19 mouse cellular contexts compared by ENCODE assay signal in the genomic region with DNA sequence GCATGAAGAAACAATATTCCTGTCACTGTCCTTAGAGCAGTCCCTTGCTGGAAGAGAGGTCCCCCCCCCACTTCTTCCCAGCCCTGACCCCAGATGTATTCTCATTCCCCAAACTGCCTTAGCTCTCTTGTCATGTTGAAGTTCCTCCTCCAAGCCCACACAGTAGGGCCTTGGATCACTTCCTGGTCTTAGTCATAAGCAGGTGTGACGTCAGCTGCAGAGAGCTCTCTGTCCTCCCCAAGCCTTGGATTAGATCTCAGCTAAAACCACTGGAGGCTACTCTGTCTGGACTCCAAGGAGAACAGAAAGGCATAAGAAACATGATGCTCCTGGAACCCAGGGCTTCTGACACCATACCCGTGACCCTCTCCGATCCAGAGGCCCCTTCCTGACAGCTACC.
A peak's percentile ranks its signal among the peaks of the same experiment; 100 is the strongest.
DNase-seq lines count a peak whose midpoint lies in the region; ATAC-seq and TF ChIP-seq lines count a peak whose summit lies in the region.
"Had no signal": no experiment of that assay in that cellular context is flagged by ENCODE, and none has a peak within 500 bp of the region (broad histone marks: within the 10 kb centered on the region; RNA-seq: fewer than 3 reads in every experiment).

No protein-coding gene starts in this region.

- H3K36me3 ChIP-seq in forebrain, embryonic 10.5 days (replicated peaks), result peaks cover 6% of the 10 kb centered on the region
- H3K36me3 ChIP-seq in forebrain, postnatal 0 days (ENCODE audit: insufficient read depth), result no peaks in the 10 kb centered on the region
- peaks cover 8% of the 10 kb centered on the region for H3K36me3 ChIP-seq in midbrain, embryonic 10.5 days
- H3K36me3 ChIP-seq in midbrain, embryonic 11.5 days (ENCODE audit: control insufficient read depth, insufficient read depth, low read length), result no peaks in the 10 kb centered on the region
- H3K36me3 ChIP-seq: embryonic facial prominence, embryonic 15.5 days; forebrain, embryonic 12.5 days; G1E; hindbrain, embryonic 15.5 days; limb, embryonic 12.5 days; liver, embryonic 12.5 days had no signal

- ATAC-seq in forebrain, postnatal 0 days, result no peak
- no peak for ATAC-seq in midbrain, embryonic 11.5 days (ENCODE audit: low FRiP score)
- 0 out of 2 replicates have a peak, but pooled peaks have one; percentile 29 for ATAC-seq in common myeloid progenitor, adult 5-6 weeks (replicated peaks; ENCODE audit: low read depth, poor library complexity, severe bottlenecking)
- ATAC-seq in neutrophil, adult 5-6 weeks (ENCODE audit: extremely low read depth, insufficient number of reproducible peaks, low FRiP score, poor library complexity, severe bottlenecking), result peak; percentile 60; the same call in 1 of the 2 replicates
- no peak for ATAC-seq in activated CD4-positive, CD25-positive, alpha-beta regulatory T cell, adult 4 months
- ATAC-seq: CD4-positive, CD25-positive, alpha-beta regulatory T cell, adult 4 months; liver, embryonic 12.5 days had no signal

- H3K4me3 ChIP-seq in forebrain, embryonic 10.5 days, result no peak overlapping the region
- H3K4me3 ChIP-seq in forebrain, postnatal 0 days (ENCODE audit: low read depth, low read length), result no peak overlapping the region
- H3K4me3 ChIP-seq in midbrain, embryonic 10.5 days, result no peak overlapping the region
- H3K4me3 ChIP-seq in midbrain, embryonic 11.5 days (ENCODE audit: low read depth, low read length), result no peak overlapping the region
- H3K4me3 ChIP-seq: embryonic facial prominence, embryonic 15.5 days; forebrain, embryonic 12.5 days; hindbrain, embryonic 15.5 days; limb, embryonic 12.5 days; liver, embryonic 12.5 days had no signal

- no peak overlapping the region for H3K4me2 ChIP-seq in forebrain, postnatal 0 days (ENCODE audit: low read depth)
- H3K4me2 ChIP-seq in midbrain, embryonic 11.5 days, result no peak overlapping the region
- H3K4me2 ChIP-seq: embryonic facial prominence, embryonic 15.5 days; forebrain, embryonic 12.5 days; hindbrain, embryonic 15.5 days; limb, embryonic 12.5 days; liver, embryonic 12.5 days; lung, embryonic 14.5 days had no signal

- TF ChIP-seq CTCF in forebrain, postnatal 0 days (IDR thresholded peaks at IDR 0.05; ENCODE audit: low read depth), result no peak

- WGBS in forebrain, embryonic 10.5 days, result 90% methylated on average over 3 of the region's 3 CpGs
- 96% methylated on average over 3 of the region's 3 CpGs for WGBS in forebrain, postnatal 0 days
- WGBS in midbrain, embryonic 10.5 days, result 94% methylated on average over 3 of the region's 3 CpGs
- WGBS in midbrain, embryonic 11.5 days, result 94% methylated on average over 3 of the region's 3 CpGs

- no peak overlapping the region for H3K9ac ChIP-seq in forebrain, postnatal 0 days
- H3K9ac ChIP-seq in midbrain, embryonic 11.5 days (ENCODE audit: low read length), result no peak overlapping the region
- H3K9ac ChIP-seq: embryonic facial prominence, embryonic 15.5 days; forebrain, embryonic 12.5 days; hindbrain, embryonic 15.5 days; limb, embryonic 12.5 days; liver, embryonic 12.5 days; lung, embryonic 14.5 days had no signal

- H3K27me3 ChIP-seq in forebrain, embryonic 10.5 days (ENCODE audit: poor library complexity, severe bottlenecking), result no peaks in the 10 kb centered on the region
- H3K27me3 ChIP-seq in forebrain, postnatal 0 days (ENCODE audit: insufficient read depth, low read length), result no peaks in the 10 kb centered on the region
- no peaks in the 10 kb centered on the region for H3K27me3 ChIP-seq in midbrain, embryonic 10.5 days (ENCODE audit: low read depth, poor library complexity, severe bottlenecking)
- no peaks in the 10 kb centered on the region for H3K27me3 ChIP-seq in midbrain, embryonic 11.5 days (ENCODE audit: control insufficient read depth, insufficient read depth, low read length)
- H3K27me3 ChIP-seq: embryonic facial prominence, embryonic 15.5 days; forebrain, embryonic 12.5 days; hindbrain, embryonic 15.5 days; limb, embryonic 12.5 days; liver, embryonic 12.5 days had no signal

- H3K9me3 ChIP-seq in forebrain, embryonic 10.5 days, result peaks cover 12% of the 10 kb centered on the region
- H3K9me3 ChIP-seq in forebrain, postnatal 0 days (ENCODE audit: low read length), result no peaks in the 10 kb centered on the region
- H3K9me3 ChIP-seq in midbrain, embryonic 10.5 days (replicated peaks), result peaks cover 14% of the 10 kb centered on the region
- H3K9me3 ChIP-seq in midbrain, embryonic 11.5 days (ENCODE audit: control insufficient read depth, low read length), result no peaks in the 10 kb centered on the region
- H3K9me3 ChIP-seq: embryonic facial prominence, embryonic 15.5 days; hindbrain, embryonic 15.5 days had no signal

- 0 out of 2 replicates have a peak overlapping the region, but pooled peaks have one; percentile 69 for H3K27ac ChIP-seq in forebrain, embryonic 10.5 days
- H3K27ac ChIP-seq in forebrain, postnatal 0 days (ENCODE audit: low read depth, low read length), result no peak overlapping the region
- peak overlapping the region; percentile 85 for H3K27ac ChIP-seq in midbrain, embryonic 10.5 days (replicated peaks)
- H3K27ac ChIP-seq in midbrain, embryonic 11.5 days (ENCODE audit: low read depth, low read length), result no peak overlapping the region
- H3K27ac ChIP-seq: embryonic facial prominence, embryonic 15.5 days; kidney, postnatal 0 days; liver, embryonic 12.5 days had no signal

- no peak for DNase-seq in forebrain, embryonic 10.5 days (ENCODE audit: extremely low spot score, low spot score)
- no peak for DNase-seq in forebrain, postnatal 0 days
- DNase-seq in midbrain, embryonic 10.5 days (ENCODE audit: low spot score), result no peak
- DNase-seq in midbrain, embryonic 11.5 days (ENCODE audit: low spot score, missing footprints), result no peak
- no peak for DNase-seq in left cerebral cortex, adult 8-10 months (ENCODE audit: low spot score in 2 of 2)
- DNase-seq: cerebellum, adult 11-12 months; kidney, adult 11 months had no signal

- peaks cover 20% of the 10 kb centered on the region for H3K4me1 ChIP-seq in forebrain, embryonic 10.5 days
- no peaks in the 10 kb centered on the region for H3K4me1 ChIP-seq in forebrain, postnatal 0 days (ENCODE audit: insufficient read depth)
- peaks cover 25% of the 10 kb centered on the region for H3K4me1 ChIP-seq in midbrain, embryonic 10.5 days
- H3K4me1 ChIP-seq in midbrain, embryonic 11.5 days (ENCODE audit: control insufficient read depth, insufficient read depth, low read length), result peaks cover 6% of the 10 kb centered on the region; the same call in 1 of the 2 replicates
- H3K4me1 ChIP-seq: liver, embryonic 12.5 days had no signal

Comparison
In these comparisons a context has a peak if more than half of its experiments do, and no peak if none do; other contexts are left out.
1. H3K27ac ChIP-seq: peak in forebrain, embryonic 10.5 days (single experiment) and midbrain, embryonic 10.5 days (single experiment); none in forebrain, postnatal 0 days (single experiment) and midbrain, embryonic 11.5 days (single experiment).
2. ATAC-seq: peak in common myeloid progenitor, adult 5-6 weeks (single experiment) and neutrophil, adult 5-6 weeks (single experiment); none in forebrain, postnatal 0 days (single experiment), midbrain, embryonic 11.5 days (single experiment) and activated CD4-positive, CD25-positive, alpha-beta regulatory T cell, adult 4 months (single experiment).